Mouse (Mus musculus): ENCODE measurements at regions not wholly inside any gene's neighbourhood (a gene's known extent, or its start where the extent isn't known, plus 50 kb on each side); places are given as distances from the start of the nearest gene placed in this dataset.

GRCm38 (mm10) chr9:115665337-115666004, 243.8 kb upstream of the Gadl1 start:
- no peak for TF ChIP-seq CTCF (IDR thresholded peaks at IDR 0.05; ENCODE audit: borderline replicate concordance, insufficient read depth, low read length)
- TF ChIP-seq POLR2A (IDR thresholded peaks at IDR 0.05; ENCODE audit: low read depth, low read length), result no peak

All from embryonic fibroblast, embryonic 13.5 days (primary cell).